Mouse (Mus musculus): ENCODE data around the gene Mrpl38.
"Not testable (repeated sequence)": the region's sequence is repeated elsewhere in the genome, so short reads cannot be mapped to it uniquely, and the experiment has no call there.

The Mrpl38 gene

GRCm38 (mm10) chr11:116109441-116110081 lies 29.1 kb downstream of the Mrpl38 start:
- peak; percentile 52 for DNase-seq

- no peak for DNase-seq
Measured at GRCm38 (mm10) chr11:116108464-116109137, 30.1 kb downstream of the Mrpl38 start.

- DNase-seq, result no peak
Measured at GRCm38 (mm10) chr11:116107777-116108285, 30.8 kb downstream of the Mrpl38 start.

- no peak for DNase-seq
Measured at GRCm38 (mm10) chr11:116106963-116107776, 31.5 kb downstream of the Mrpl38 start.

GRCm38 (mm10) chr11:116106154-116106962 lies 32.3 kb downstream of the Mrpl38 start:
- no peak for DNase-seq

- DNase-seq, result no peak
Measured at GRCm38 (mm10) chr11:116105065-116105464, 33.6 kb downstream of the Mrpl38 start.

- DNase-seq, result no peak
Measured at GRCm38 (mm10) chr11:116104006-116104646, 34.5 kb downstream of the Mrpl38 start.

GRCm38 (mm10) chr11:116103572-116103971 lies 35.1 kb downstream of the Mrpl38 start:
- DNase-seq, result no peak

- DNase-seq, result no peak
Measured at GRCm38 (mm10) chr11:116102472-116102871, 36.2 kb downstream of the Mrpl38 start.

- no peak for DNase-seq
Measured at GRCm38 (mm10) chr11:116101931-116102381, 36.7 kb downstream of the Mrpl38 start.

GRCm38 (mm10) chr11:116100839-116101238 lies 37.8 kb downstream of the Mrpl38 start:
- no peak for DNase-seq

- DNase-seq, result no peak
Measured at GRCm38 (mm10) chr11:116100385-116100784, 38.3 kb downstream of the Mrpl38 start.

GRCm38 (mm10) chr11:116099462-116099861 lies 39.2 kb downstream of the Mrpl38 start:
- DNase-seq, result no peak

- no peak for DNase-seq
Measured at GRCm38 (mm10) chr11:116098711-116099460, 39.8 kb downstream of the Mrpl38 start.

GRCm38 (mm10) chr11:116096213-116097108 lies 42.2 kb downstream of the Mrpl38 start:
- DNase-seq, result peak; percentile 73

- no peak for DNase-seq
Measured at GRCm38 (mm10) chr11:116095573-116095972, 43.1 kb downstream of the Mrpl38 start.

GRCm38 (mm10) chr11:116093771-116094565 lies 44.7 kb downstream of the Mrpl38 start:
- DNase-seq, result no peak

GRCm38 (mm10) chr11:116092959-116093358 lies 45.7 kb downstream of the Mrpl38 start:
- not testable (repeated sequence) for DNase-seq

- DNase-seq, result no peak
Measured at GRCm38 (mm10) chr11:116091591-116091990, 47.1 kb downstream of the Mrpl38 start.
